Mouse (Mus musculus): ENCODE measurements around the gene Cd300a.
"Not testable (repeated sequence)": the region's sequence is repeated elsewhere in the genome, so short reads cannot be mapped to it uniquely, and the experiment has no call there.

The Cd300a gene

DNA sequence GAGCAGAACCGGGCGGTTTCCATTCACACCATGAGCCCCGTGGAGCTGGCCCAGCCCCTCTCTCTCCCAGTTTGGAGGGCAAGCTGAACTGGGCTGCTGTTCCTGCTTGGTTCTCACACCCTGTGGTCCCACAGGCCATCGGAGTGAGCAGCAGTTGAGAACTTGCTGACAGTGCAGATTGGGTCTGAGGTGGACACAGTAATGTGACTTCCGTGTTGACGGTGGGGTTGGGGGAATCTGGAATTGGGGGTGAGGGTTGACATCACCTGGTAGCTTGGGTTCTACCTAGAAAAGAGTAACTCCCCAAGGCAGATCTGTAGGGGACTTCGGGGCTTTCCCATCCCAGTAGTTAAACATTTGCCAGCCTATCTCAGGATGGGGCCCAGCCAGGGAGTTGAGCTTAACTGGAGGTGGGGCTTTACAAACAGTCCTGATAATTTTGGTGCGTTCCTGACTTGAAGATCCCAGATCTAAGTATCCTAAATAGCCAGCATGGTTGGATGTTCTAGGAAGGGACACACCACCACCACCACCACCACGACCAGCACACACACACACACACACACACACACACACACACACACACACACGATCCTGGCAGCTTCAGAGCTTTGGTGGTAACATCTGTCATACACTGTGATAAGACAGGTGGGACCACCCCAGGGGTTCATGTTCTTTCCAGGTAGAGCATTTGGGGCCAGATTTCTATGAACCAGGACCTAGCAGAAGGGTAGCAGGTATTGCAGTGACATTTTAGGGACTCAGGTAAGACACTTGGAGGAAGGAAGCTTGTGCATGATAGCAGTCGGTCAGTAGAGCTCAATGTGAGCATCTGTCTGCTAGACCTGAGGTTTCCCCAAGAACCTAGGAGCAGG lies 22.2 kb upstream of the Cd300a start:
- peak; percentile 76 for DNase-seq

DNA sequence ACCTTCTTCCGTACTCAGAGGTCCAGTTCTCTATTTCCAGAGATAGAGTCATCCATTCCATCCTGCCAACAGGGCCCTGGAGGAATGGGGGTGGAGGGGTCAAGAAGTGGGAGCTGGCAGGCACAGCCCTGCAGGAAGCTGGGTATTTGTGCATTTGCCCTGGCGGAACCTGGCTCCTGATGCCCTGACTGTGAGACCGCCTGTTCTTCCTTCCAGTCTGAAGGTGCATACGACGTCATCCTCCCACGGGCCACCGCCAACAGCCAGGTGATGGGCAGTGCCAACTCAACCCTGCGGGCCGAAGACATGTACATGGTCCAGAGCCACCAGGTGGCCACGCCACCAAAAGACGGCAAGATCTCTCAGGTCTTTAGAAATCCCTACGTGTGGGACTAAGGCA lies 21.6 kb upstream of the Cd300a start:
- DNase-seq: no peak

DNA sequence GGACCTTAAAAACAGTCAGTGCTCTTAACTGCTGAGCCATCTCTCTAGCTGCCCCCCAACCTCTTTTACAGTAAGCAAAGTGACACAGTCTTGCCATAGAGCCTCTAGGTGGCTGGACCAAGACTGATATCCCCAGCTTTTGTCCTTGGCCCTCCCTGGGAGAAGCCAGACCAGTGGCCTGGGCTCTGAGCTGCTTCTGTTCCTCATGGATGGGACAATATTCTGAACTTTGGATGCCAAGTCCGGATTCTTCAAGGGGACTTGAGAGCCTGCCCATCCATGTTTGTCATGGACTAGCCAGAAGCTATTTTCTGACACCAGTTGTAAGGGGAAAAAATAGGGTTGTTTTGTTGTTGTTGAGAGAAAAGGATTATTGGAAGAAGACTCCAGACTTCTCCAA lies 20.1 kb upstream of the Cd300a start:
- no peak for DNase-seq

DNA sequence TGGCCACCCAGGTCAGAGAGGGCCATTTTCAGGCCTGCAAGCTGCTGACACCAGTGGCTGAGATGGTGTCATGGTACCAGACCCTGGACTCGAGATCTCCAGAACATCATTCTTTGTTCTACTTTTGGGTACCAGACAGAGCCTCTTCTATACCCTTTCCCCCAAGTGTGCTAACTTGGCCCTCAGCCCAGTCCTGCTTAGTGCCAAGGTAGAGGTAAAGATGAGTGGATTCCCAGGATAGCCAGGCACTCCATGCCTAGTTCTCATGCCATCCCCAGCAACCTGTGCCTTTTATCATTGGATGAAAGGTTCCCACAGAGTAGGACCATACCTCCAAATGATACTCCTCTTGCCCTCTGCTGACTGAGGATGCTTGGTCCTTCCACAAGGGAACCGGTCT lies 18.3 kb upstream of the Cd300a start:
- no peak for DNase-seq

DNA sequence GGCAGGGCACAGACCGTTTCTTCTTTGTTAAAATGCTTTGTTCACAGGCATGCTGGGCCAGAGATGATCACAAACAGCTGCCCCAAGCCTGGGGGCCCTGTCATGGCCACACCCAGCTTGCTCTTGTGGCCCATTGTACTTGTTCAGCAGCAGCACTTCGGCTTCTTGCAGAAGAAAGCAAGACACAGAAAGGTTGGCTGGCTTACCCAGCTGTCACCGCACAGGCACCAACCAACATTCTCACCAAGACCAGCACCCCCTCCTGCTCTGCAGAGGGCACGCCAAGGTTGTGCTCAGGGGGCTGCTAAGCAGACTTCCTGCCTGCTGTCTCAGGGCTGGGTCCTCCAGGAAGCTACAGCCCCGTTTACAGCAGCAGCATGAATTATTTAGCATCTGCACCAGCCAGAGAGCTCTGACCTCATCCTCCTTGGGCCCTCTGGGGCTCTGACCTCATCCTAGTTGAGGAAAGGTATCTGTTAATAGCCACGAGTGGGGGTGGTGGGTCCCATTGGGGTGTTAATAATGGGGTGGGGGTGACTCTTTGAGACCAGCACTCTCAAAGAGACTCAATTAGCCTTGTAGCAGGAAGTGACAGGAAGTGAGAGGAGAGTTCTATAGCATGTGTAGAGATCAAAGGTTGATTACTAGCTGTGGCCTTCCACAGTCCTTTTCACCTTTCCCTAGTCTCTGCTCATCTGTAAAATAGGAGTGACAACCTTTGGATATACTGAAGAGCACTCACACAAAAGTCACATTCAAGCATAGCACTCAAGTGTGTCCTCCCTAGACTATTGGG lies 16.6 kb upstream of the Cd300a start:
- no peak for DNase-seq

DNA sequence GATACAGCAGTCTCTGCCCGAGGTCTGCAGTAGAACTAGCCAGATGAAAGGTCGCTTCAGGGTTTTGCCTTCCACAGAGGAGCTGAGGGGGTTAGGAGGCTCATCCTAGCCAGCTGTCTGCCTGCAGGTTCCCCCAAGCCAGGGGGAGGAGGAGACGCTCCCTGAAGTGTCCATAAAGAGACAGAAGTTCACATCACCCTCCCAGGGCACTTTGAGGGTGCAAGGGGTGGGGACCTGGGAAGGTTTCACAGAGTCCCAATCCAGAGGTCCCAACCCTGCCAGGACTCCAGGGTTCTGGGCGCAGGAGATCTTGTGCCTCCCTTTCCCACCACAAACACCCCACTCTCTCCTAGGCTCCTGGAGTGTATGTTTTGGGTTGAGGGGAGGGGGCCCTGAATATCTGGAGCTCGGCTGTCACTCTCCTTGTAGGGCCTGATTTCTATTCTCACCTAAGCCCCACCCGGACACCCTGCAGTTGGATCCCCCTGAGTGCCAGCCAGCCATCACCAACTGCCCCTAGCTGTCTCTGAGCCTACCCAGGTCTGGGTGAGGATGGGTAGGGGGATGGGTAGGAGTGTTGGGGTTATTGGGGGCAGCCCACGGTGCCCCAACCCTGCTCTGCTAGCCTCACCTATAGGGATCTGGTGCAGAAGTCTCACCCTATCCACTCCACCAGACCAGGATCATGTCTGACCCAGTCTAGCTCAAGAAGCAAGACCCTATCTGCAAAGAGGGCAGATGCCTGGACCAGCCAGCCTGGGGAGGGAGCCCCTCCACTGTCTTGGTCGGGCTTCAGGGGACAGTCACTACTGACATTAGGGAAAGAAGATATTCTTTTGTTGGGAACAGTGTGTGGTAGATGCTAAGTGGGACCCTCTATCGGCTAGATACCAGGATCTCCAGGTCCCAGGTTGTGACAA lies 15.4 kb upstream of the Cd300a start:
- DNase-seq: peak; percentile 24

DNA sequence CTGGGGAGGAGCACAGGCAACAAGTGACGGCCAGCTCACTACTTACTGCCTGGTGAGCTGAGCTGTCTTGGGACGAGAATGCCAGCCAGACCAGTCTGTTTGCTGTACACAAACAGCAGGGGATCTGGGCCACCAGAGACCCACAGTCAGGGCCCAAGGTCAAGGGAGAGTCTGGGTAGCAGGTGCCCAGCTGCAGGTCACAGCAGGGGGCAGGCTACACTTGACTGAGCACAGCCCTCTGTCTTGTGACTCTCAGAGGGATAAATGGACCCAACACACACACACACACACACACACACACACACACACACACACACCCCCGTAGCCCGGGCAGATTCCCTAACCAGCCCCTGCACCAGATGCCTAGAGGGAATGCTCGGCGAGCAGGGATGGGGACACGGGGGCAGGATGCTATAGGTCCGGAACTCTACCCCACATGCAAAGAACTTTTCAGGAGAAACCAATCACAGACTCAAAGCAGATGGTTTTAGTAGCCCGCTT lies 14.5 kb upstream of the Cd300a start:
- peak; percentile 93 for DNase-seq

DNA sequence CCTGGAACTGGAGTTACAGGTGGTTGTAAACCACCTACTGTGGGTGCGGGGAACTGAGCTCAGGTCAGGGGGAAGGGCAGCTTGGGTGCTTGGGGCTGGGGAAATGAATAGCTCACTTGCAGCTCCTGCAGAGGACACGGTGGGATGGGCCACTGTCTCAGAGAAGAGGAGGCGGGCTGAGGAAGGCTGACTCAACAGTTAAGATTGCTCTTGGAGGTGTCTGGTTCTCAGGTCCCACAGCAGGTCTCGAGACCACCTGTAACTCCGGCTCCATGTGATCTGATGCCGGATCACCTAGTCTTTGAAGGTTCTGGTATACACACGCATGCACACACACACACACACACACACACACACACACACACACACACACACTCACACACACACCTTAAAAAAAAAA lies 13.7 kb upstream of the Cd300a start:
- peak; percentile 79 for DNase-seq

DNA sequence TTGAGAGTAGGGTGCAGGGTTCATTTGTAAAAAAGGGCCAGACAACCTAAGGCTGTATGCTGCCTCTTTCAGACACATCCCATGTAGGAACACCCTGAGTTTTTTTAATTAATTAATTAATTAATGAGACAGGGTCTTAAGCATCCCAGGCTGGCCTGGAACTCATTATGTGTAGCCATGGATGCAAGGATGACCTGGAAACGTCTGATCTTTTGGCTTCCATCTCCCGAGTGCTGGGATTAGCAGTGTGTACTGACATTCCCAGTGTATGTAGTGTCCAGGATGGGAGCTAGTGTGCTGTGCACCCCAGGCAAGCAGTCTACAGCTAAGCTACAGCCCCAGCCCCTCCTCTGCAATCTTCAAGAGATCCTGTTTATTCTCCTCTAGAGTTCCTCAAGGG lies 13.2 kb upstream of the Cd300a start:
- DNase-seq: no peak

DNA sequence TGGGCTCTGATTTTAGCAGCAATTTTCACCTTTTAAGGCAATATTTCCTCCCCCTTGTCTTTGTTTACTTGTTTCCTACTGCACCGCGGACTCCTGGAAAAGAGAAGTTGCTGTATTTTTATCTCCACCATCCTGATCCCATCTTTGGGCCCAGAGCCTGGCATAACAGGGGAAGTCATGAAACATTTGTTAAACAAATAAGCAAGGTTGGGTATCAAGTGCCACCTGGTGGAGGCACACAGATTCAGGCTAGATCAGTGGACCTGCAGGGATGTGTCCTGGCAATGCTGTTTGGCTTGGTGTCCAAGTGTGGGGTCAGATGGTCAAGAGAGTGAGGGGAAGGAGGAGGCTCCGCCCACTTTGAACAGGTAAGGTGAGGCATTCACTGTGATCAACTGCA lies 12.7 kb upstream of the Cd300a start:
- DNase-seq: peak; percentile 92

DNA sequence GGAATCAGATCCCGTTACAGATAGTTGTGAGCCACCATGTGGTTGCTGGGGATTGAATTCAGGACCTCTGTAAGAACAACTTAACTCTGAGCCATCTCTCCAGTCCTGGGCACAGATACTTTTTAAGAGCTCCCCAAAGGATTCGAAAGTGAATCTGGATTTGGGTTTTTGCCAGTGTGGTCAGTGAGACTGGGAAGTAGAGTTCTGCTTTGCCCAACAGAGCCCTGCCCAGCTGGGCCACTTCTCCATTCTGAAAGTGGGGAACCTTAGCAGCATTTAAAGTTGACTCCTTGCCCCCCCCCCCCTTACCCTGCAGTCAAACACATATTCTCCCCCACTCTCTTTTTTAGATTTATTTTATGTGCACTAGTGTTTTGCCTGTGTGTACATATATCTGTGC lies 10.2 kb upstream of the Cd300a start:
- DNase-seq: no peak

DNA sequence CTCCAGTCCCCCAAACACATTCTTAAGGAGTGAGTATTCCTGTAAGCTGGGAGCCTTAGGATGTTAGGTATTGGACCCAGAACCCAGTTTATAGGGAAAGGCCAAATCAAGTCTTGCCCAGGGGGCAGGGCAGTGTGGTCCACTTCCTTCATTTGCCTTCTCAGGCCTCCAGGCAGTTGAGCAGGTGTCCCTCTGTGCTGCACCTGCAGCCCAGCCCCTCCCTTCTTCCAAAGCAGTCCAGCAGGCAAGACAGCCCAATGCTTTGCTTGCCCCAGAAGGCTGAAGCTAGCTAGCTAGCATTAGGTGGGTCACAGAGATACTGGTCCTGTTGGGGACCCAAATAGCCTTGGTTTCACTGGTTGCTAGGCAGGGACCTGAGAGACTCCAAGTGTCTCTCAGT lies 9.7 kb upstream of the Cd300a start:
- DNase-seq: no peak

DNA sequence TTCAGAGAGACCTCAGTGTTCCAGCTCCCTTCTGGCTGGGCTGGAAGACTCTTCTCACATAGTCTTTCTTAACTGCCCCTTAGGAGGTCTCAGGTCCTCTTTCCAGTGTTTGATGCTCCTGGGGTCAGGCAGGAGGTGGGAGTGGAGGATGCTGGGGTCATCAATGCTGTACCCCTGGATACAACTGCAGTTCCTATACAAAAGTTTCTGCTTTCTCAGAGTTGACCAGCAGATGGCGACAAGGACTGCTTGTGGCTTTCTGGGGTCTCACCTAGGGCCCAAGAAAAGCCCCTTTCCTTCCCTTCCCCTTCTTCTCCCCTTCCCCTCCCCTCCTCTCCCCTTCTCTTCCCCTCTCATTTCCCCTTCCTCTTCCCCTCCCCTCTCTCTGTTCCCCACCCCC lies 9.3 kb upstream of the Cd300a start:
- DNase-seq: no peak

DNA sequence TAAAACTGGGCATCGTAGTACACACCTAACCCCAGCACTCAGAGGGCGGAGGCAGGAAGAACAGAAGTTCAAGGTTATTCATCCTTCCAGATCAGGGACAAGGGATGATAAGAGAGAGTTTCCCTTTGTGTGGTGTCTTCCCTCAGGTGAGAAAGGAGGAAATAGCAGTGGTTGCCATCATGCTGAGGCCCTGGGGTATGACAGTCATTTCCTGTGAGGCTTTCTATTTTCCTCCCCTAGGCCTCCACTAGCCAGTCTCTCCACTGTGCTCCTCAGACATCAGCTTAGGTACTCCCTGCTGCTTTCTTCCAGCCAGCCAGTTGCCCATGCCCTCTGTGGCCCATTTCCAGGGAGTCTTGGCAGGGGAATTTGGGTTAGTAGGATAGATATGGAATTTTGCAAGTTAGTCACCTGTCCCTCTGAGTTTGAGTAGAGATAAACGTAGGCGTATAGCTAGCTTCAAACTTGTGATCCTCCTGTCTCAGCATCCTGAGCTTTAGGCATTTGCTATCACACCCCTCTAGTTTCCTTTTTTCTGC lies 6.5 kb upstream of the Cd300a start:
- no peak for DNase-seq

DNA sequence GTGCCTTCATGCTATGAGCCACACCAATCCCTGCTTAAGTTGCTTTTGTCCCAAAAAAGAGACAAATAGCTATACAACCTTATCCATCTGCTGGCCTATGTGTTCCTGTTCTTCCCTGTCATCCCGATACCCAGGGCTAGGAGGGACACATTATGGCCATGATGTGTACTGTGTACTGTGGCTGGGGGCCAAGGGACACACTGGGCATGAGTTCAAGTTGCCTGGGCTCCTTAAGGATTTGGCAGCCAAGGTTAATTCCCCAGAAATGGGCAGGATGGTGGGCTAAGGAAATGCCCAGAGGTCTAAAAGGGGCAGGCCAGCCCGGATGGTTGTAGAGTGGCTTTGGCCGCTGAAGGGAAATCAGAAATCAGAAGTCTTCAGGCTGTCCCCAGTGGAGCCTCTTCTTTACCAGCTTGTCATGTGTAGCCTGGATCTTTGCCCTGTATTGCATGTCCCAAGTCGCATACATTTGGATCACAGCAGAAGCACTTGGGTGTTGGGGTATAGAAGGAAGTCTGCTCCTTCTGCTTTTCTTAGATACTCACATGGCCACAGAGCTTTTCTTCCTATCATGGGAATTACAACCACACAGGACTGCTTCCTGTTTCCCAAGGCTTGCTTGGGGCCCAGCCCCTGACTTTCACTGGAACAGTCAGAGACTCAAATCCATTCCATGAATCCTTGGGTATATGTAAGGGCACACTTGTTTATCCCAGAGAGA lies 5.3 kb upstream of the Cd300a start:
- DNase-seq: peak; percentile 68

DNA sequence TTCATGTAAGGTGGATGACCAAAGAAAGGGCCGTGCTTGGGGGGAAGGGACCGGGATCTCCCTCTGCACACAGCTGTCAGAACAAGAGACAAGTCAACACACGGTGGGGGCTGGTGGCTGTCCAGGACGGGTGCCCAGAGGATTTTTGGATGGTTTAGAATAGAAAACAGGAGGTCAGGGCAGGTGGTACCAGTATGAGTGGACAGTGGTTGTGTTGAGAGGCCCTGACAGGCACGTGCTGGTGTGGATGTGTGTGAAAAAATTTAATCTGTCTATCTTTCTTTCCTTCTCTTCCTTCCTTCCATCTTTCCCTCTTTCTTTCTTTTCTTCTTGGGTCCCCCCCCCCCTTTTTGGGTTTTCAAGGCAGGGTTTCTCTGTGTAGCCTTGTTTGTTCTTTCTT lies 701 bp downstream of the Cd300a start:
- DNase-seq: no peak

DNA sequence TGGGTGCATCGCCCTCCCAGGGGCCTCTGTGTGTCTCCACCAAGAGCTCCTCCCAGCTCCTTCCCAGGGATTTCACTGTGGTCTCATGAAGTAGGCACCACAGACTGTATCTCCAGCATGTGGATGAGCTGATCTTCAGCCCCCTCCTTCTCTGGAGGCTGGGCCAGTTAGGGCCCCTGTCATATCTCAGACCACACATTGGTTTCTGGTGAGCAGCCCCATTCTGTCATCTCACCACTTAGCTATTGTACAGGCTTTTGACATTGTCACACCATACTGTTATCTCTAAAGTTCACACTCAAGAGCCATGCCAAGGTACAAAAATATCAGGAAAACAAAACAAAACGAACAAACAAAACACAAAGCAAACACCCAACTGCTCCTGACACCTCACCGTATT lies 6.2 kb downstream of the Cd300a start:
- DNase-seq: no peak

DNA sequence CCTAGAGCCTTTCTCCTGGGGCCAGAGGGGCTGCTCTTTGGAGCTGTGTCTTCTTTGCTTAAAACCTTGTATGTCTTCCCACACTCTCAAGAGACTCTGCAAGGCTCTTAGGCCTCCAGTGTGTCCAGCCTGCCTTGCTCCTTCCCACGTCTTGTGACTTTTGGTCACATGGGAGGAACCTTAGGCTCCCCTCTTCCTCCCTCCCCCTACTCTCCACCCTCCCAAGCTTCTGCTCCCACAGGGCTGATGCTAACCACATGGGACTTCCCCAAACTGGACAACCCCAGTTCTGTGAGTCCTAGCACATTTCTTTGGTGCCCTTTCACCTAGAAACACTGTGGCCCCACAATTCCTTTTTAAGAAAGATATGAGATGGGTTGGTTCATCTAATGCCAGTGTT lies 8.2 kb downstream of the Cd300a start:
- no peak for DNase-seq

DNA sequence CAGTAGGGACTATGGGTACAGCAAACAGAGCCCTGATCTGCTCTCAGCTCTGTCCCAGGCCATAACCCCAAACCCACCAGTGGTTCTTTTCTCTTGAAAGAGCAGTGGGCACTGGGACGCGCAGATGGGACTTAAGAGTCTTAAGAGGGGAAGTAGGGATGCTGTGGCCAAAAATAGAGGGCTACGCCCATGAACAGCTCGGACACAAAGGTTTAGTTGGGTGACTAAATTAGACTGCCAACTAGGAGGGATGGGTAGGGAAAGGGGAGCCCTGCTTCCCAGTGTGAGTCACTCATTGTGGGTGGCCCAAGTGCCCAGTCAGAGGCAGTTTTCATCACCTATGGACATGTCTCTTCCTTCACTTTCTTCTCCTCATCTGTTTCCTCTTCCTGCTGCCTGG lies 13.4 kb downstream of the Cd300a start:
- DNase-seq: no peak

DNA sequence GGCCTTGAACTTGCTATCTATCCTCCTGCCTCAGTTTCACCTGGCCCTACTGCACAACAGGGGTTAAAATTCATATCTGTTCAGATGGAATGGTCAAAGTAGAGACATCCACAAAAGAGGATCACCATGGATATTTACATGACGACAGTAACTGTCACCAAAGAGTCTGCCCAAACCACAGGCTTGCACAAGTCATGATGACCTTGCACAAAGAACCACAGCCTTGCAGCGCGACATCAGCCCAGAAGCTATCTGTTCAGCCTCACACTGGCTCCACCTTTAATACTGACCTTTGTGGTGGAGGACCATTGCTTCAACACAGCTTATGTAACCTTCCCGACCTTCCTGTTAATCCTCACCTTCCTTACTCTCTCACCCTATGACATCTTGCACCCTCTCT lies 17.7 kb downstream of the Cd300a start:
- no peak for DNase-seq

DNA sequence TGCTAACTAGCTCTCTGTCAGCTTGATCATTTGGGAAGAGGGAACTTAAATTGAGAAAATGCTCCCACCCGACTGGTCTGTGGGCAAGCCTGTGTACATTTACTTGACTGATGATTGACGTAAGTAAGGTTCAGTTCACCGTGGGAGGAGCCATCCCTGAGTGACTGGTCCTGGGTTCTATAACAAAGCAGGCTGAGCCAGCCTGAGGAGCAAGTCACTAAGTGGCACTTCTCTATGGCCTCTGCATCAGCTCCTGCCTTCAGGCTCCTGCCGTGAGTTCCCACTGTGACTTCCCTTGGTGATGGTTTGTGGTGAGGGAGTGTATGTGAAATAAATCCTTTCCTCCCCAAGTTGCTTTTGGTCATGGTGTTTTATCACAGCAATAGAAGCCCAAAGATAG lies 18.2 kb downstream of the Cd300a start:
- DNase-seq: no peak

DNA sequence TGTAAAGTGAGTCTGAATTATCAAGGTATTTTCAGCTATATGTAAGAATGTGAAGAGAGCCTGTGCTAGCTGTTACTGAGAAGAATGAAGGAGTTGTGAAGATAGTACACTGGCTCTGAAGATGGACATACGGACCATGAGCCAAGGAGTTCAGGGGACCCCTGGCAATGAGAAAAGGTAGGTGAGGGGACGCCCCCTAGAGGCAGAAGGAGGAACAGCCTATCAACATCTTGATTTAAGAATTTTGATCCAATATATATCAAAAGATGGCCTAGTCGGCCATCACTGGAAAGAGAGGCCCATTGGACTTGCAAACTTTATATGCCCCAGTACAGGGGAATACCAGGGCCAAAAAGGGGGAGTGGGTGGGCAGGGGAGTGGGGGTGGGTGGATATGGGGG lies 19.7 kb downstream of the Cd300a start:
- DNase-seq: not testable (repeated sequence)
